Mouse (Mus musculus): ENCODE measurements at regions not wholly inside any gene's neighbourhood (a gene's known extent, or its start where the extent isn't known, plus 50 kb on each side); places are given as distances from the start of the nearest gene placed in this dataset.

DNA sequence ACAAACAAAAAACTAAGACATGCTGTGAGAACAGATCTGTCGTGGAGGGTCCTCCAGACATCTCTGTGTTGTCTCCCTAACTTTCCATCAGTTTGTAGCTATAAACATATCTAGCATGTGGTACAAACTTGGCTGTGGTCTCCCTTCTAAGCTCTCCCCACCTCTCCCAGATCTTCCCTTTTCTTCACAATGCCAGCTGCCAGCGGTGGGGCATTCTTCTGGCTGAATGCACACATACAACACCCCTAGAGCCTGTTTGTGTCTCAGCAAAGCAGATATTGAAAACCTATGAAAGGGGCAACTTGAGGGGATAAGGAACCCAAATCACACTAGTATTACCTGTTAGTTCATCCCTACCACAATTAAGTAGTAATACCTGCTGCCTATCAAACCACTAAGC lies 124.1 kb downstream of the Sem1 start:
- no peaks in the 10 kb centered on the region for H3K27me3 ChIP-seq (ENCODE audit: control insufficient read depth, insufficient read depth, low read length)
- DNase-seq = no peak
- H3K36me3 ChIP-seq (ENCODE audit: control insufficient read depth, insufficient read depth, low read length) = no peaks in the 10 kb centered on the region
- no peaks in the 10 kb centered on the region for H3K4me1 ChIP-seq (replicated peaks; ENCODE audit: control insufficient read depth, insufficient read depth, low read length)
- H3K27ac ChIP-seq (ENCODE audit: control insufficient read depth, insufficient read depth, low read length) = no peak overlapping the region
- no peak for TF ChIP-seq POLR2A (IDR thresholded peaks at IDR 0.05; ENCODE audit: control insufficient read depth, extremely low read depth, insufficient read depth, low read length, poor library complexity)
- no peak for TF ChIP-seq CTCF (IDR thresholded peaks at IDR 0.05; ENCODE audit: borderline replicate concordance, control insufficient read depth, extremely low read depth, insufficient read depth, low read length, poor library complexity)
- WGBS = 85% methylated on average over 2 of the region's 2 CpGs
- H3K4me3 ChIP-seq (ENCODE audit: control insufficient read depth, insufficient read depth, low read length) = no peak overlapping the region

DNA sequence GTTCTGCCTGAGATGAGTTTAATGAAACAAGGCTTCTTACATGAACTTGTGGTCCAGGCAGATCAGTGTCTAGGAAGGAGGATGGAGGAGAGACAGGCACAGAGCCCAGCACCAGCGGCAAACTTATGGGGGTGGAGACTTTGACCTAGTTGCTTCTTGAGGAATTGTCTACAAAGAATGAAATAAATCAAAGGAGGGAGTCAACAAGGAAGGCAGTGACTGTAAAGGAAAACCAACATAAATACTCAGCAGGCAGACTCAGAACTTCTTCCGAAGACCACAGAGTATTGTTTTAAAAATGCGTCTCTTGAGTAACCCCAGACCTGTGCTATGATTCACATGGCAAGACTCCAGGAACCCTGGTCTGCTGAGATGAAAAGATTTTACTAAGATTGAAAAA lies 143.6 kb downstream of the Sem1 start:
- H3K4me3 ChIP-seq (ENCODE audit: control insufficient read depth, insufficient read depth, low read length) = no peak overlapping the region
- no peaks in the 10 kb centered on the region for H3K4me1 ChIP-seq (replicated peaks; ENCODE audit: control insufficient read depth, insufficient read depth, low read length)
- TF ChIP-seq CTCF (IDR thresholded peaks at IDR 0.05; ENCODE audit: borderline replicate concordance, control insufficient read depth, extremely low read depth, insufficient read depth, low read length, poor library complexity) (no peak), POLR2A (IDR thresholded peaks at IDR 0.05; ENCODE audit: control insufficient read depth, extremely low read depth, insufficient read depth, low read length, poor library complexity) (no peak)
- no peak overlapping the region for H3K27ac ChIP-seq (ENCODE audit: control insufficient read depth, insufficient read depth, low read length)
- no peaks in the 10 kb centered on the region for H3K36me3 ChIP-seq (ENCODE audit: control insufficient read depth, insufficient read depth, low read length)
- no peak for DNase-seq
- H3K27me3 ChIP-seq (ENCODE audit: control insufficient read depth, insufficient read depth, low read length) = no peaks in the 10 kb centered on the region
- 36% methylated on average over 3 of the region's 3 CpGs for WGBS

DNA sequence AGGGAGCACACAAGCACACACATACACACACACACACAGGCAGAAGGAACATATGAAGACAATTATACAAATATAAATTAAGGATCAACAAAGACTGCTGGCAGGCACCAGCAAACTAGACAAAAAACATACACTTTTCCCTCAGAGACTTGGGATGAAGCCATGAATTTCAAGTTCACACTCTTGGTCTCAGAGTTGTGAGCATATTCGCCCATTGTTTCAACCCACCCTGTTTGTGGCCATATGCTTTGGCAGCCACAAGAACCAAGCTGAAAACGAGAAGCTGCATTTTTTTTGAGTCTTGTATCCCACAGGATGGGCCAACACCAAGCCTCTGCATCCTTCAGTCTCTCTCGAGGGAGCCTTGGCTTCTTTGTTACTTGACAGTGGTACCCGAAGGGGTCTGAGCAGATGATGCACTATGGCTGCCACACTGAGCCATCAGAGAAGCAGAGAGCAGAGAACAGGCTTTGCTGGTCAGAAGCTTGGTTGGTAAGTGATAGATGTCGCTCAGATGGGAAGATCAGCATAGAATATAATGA lies 144.1 kb downstream of the Sem1 start:
- no peaks in the 10 kb centered on the region for H3K4me1 ChIP-seq (replicated peaks; ENCODE audit: control insufficient read depth, insufficient read depth, low read length)
- no peaks in the 10 kb centered on the region for H3K27me3 ChIP-seq (ENCODE audit: control insufficient read depth, insufficient read depth, low read length)
- 64% methylated on average over 5 of the region's 5 CpGs for WGBS
- no peak overlapping the region for H3K4me3 ChIP-seq (ENCODE audit: control insufficient read depth, insufficient read depth, low read length)
- no peak for DNase-seq
- no peak for TF ChIP-seq POLR2A (IDR thresholded peaks at IDR 0.05; ENCODE audit: control insufficient read depth, extremely low read depth, insufficient read depth, low read length, poor library complexity)
- no peak for TF ChIP-seq CTCF (IDR thresholded peaks at IDR 0.05; ENCODE audit: borderline replicate concordance, control insufficient read depth, extremely low read depth, insufficient read depth, low read length, poor library complexity)
- no peak overlapping the region for H3K27ac ChIP-seq (ENCODE audit: control insufficient read depth, insufficient read depth, low read length)
- no peaks in the 10 kb centered on the region for H3K36me3 ChIP-seq (ENCODE audit: control insufficient read depth, insufficient read depth, low read length)

DNA sequence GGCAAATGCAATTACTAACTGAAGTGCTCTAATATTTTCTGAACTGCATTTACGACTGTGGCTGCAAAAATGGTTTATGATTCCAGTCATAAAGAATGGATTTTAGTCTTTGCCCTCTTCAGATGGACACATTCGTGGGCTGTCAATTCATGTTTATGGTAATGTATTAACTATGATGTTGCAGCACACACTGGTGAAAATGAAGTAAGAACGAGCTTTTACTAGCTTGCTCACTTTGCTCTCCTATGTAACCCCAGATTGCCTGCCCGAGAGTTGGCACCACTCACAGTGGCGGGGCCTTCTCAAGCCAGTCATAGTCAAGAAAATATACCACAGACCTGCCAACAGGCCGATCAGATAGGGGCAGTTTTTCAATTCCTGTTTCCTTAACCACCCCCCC lies 145.3 kb downstream of the Sem1 start:
- Histone ChIP-seq H3K4me3 (ENCODE audit: control insufficient read depth, insufficient read depth, low read length) (no peak overlapping the region), H3K27me3 (ENCODE audit: control insufficient read depth, insufficient read depth, low read length) (no peaks in the 10 kb centered on the region), H3K4me1 (replicated peaks; ENCODE audit: control insufficient read depth, insufficient read depth, low read length) (no peaks in the 10 kb centered on the region), H3K36me3 (ENCODE audit: control insufficient read depth, insufficient read depth, low read length) (no peaks in the 10 kb centered on the region), H3K27ac (ENCODE audit: control insufficient read depth, insufficient read depth, low read length) (no peak overlapping the region)
- whole genome bisulfite sequencing = 63% methylated on average over 6 of the region's 6 CpGs
- TF ChIP-seq POLR2A (IDR thresholded peaks at IDR 0.05; ENCODE audit: control insufficient read depth, extremely low read depth, insufficient read depth, low read length, poor library complexity) (no peak), CTCF (IDR thresholded peaks at IDR 0.05; ENCODE audit: borderline replicate concordance, control insufficient read depth, extremely low read depth, insufficient read depth, low read length, poor library complexity) (no peak)
- DNase-seq = no peak

DNA sequence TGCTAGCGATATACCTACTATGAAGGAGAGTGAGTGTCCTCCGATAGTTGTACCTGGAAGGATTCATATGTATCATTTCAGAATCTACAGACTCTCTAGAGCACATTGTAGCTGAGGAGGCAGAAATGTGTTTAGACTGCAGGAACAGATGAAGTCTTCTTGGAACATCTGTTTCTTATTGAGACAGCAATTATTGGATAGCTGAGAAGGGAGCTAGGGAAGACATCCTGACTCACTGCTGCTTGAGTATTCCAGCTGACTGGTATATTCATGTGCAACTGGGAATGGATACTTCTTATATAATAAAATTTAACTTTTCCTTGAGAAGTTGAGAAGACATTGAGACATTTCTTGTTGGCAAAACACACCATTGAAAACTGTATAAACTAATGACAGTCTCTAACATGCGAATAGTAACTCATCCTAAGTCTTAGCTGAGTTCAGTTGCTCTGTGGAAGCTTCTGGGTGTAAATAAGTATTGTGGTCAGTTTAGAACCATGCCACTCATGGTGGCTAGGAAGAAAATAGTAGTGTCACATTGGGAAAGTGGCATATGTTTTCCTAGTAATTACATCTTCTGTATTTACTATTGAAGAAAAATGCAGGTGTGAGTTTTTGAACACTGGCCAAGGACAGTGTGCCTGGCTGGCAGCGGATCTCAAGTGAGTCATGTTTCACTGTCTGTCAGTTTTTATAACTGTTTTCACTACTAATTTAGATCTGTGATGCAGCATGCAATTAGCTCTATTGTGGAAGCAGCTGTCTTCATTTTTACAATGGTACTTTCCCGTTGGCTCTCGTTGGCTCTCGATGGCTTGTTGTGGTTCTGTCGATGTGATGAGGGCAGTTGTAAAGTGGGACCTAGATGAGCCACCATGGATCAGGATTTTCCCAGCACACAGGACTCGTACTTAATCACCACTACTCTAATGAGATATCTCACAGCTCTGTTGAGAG lies 163.5 kb downstream of the Sem1 start:
- no peaks in the 10 kb centered on the region for H3K36me3 ChIP-seq (ENCODE audit: control insufficient read depth, insufficient read depth, low read length)

DNA sequence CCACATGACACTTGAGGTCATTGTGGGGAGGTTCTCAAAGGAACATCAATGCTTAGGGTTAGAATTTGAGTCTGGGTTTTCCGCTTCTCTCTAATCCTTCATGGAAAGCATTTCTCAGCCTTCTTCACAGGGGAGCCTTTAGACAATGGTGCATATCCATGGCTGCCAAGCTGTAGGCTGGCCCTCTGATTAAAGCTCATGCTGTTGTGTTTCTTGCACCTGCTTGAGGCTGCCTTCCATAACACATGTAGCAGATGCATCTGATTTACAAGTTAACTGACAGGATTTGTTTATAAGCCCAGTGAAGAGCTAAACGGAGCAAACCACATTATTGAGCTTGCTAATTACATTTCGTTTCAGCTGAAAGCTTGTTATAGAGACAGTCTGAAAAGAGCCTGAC lies 180.5 kb downstream of the Sem1 start:
- no peak for TF ChIP-seq CTCF (IDR thresholded peaks at IDR 0.05; ENCODE audit: borderline replicate concordance, control insufficient read depth, extremely low read depth, insufficient read depth, low read length, poor library complexity)
- TF ChIP-seq POLR2A (IDR thresholded peaks at IDR 0.05; ENCODE audit: control insufficient read depth, extremely low read depth, insufficient read depth, low read length, poor library complexity) = no peak
- DNase-seq = no peak
- 87% methylated on average over 3 of the region's 3 CpGs for WGBS
- no peak overlapping the region for H3K27ac ChIP-seq (ENCODE audit: control insufficient read depth, insufficient read depth, low read length)
- no peak overlapping the region for H3K4me3 ChIP-seq (ENCODE audit: control insufficient read depth, insufficient read depth, low read length)
- no peaks in the 10 kb centered on the region for H3K4me1 ChIP-seq (replicated peaks; ENCODE audit: control insufficient read depth, insufficient read depth, low read length)
- no peaks in the 10 kb centered on the region for H3K36me3 ChIP-seq (ENCODE audit: control insufficient read depth, insufficient read depth, low read length)
- H3K27me3 ChIP-seq (ENCODE audit: control insufficient read depth, insufficient read depth, low read length) = no peaks in the 10 kb centered on the region

More for the DNA sequence above, 163.5 kb downstream of the Sem1 start:
- no peak overlapping the region for H3K27ac ChIP-seq (ENCODE audit: control insufficient read depth, insufficient read depth, low read length)
- H3K27me3 ChIP-seq (ENCODE audit: control insufficient read depth, insufficient read depth, low read length) = no peaks in the 10 kb centered on the region
- TF ChIP-seq CTCF (IDR thresholded peaks at IDR 0.05; ENCODE audit: borderline replicate concordance, control insufficient read depth, extremely low read depth, insufficient read depth, low read length, poor library complexity) = no peak
- TF ChIP-seq POLR2A (IDR thresholded peaks at IDR 0.05; ENCODE audit: control insufficient read depth, extremely low read depth, insufficient read depth, low read length, poor library complexity) = no peak
- WGBS = 88% methylated on average over 9 of the region's 9 CpGs
- no peak overlapping the region for H3K4me3 ChIP-seq (ENCODE audit: control insufficient read depth, insufficient read depth, low read length)
- H3K4me1 ChIP-seq (replicated peaks; ENCODE audit: control insufficient read depth, insufficient read depth, low read length) = no peaks in the 10 kb centered on the region
- DNase-seq = no peak
